11 mouse cellular contexts compared by ENCODE assay signal in the genomic region with DNA sequence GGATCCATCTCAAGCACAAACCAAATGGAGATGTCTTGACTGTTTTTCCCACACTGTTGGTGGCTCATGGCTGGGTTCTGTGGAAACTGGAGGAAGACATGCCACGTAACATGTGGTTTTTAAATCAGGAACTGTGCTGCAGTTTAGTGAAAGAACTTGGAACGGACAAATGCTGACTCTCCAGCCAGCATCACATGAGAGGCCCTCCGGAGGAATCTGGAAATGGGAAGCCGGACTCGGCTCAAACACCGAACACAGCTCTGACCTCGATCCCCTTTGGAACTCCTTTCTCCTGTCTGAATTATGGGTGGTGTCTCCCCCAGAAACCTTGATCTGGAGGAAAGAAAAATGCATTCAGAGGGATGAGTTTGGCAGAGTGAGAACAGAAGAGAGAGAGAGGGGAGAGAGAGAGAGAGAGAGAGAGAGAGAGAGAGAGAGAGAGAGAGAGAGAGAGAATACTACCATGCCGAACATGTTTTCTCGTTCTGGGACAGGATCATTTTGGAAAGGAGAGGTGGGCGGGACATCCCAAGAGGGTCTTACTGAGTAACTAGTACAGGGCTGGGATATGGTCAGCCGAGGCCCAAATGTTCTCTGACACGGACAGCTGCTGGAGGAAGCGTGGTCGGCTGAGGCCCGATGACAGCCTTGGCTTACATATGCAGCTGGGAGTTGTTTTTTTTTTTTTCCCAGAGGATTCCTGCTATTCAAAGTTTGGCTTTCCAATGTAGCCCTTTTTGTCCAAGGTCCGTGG. TPM values are rescaled to one million over a fixed set of nuclear protein-coding genes. Genes with fewer than 3 reads are reported as not detected.
DNase-seq lines count a peak whose midpoint lies in the region; ATAC-seq lines count a peak whose summit lies in the region.
"Had no signal": no experiment of that assay in that cellular context is flagged by ENCODE, and none has a peak within 500 bp of the region (broad histone marks: within the 10 kb centered on the region; RNA-seq: fewer than 3 reads in every experiment).

No protein-coding gene starts in this region.

- H3K36me3 ChIP-seq in lung, embryonic 15.5 days, result no peaks in the 10 kb centered on the region
- no peaks in the 10 kb centered on the region for H3K36me3 ChIP-seq in limb, embryonic 15.5 days

- H3K9me3 ChIP-seq in lung, embryonic 15.5 days, result no peaks in the 10 kb centered on the region
- H3K9me3 ChIP-seq in limb, embryonic 15.5 days, result no peaks in the 10 kb centered on the region
- H3K9me3 ChIP-seq: megakaryocyte, embryonic 14.5 days had no signal

- H3K9ac ChIP-seq in lung, embryonic 15.5 days, result no peak overlapping the region
- no peak overlapping the region for H3K9ac ChIP-seq in limb, embryonic 15.5 days

- no peak overlapping the region for H3K4me2 ChIP-seq in lung, embryonic 15.5 days
- no peak overlapping the region for H3K4me2 ChIP-seq in limb, embryonic 15.5 days

- H3K27me3 ChIP-seq in lung, embryonic 15.5 days, result no peaks in the 10 kb centered on the region
- H3K27me3 ChIP-seq in limb, embryonic 15.5 days, result no peaks in the 10 kb centered on the region

- H3K4me1 ChIP-seq in lung, embryonic 15.5 days, result peaks cover 12% of the 10 kb centered on the region
- H3K4me1 ChIP-seq in limb, embryonic 15.5 days, result peaks cover 33% of the 10 kb centered on the region
- H3K4me1 ChIP-seq: megakaryocyte, embryonic 14.5 days had no signal

- peak; percentile 8 for DNase-seq in adrenal gland, postnatal 10 days
- no peak for DNase-seq in adrenal gland, adult 8-10 months
- no peak for DNase-seq in lung, postnatal 14 days
- DNase-seq in yolk sac, embryonic 10.5 days (ENCODE audit: low spot score), result no peak
- no peak for DNase-seq in right cerebral cortex, postnatal 10 days (ENCODE audit: low spot score in 2 of 2)
- no peak for DNase-seq in left cerebral cortex, adult 11 months (ENCODE audit: low spot score)
- DNase-seq: liver had no signal

- 67% methylated on average over 16 of the region's 16 CpGs for WGBS in lung, embryonic 15.5 days
- WGBS in limb, embryonic 15.5 days, result 65% methylated on average over 16 of the region's 16 CpGs

- H3K4me3 ChIP-seq in lung, embryonic 15.5 days, result no peak overlapping the region
- no peak overlapping the region for H3K4me3 ChIP-seq in limb, embryonic 15.5 days
- H3K4me3 ChIP-seq: megakaryocyte, embryonic 14.5 days had no signal

- peak overlapping the region; percentile 14; the same call in 1 of the 2 replicates for H3K27ac ChIP-seq in lung, embryonic 15.5 days
- peak overlapping the region; percentile 39 for H3K27ac ChIP-seq in limb, embryonic 15.5 days

- no peak; the same call in 1 of the 2 replicates for ATAC-seq in lung, embryonic 15.5 days (ENCODE audit: borderline replicate concordance, extremely low read depth, low FRiP score, low TSS enrichment)
- no peak for ATAC-seq in limb, embryonic 15.5 days (ENCODE audit: insufficient number of reproducible peaks, low FRiP score, low TSS enrichment, low read depth)
- ATAC-seq: forebrain, embryonic 14.5 days had no signal

RNA-seq across cellular contexts. Expression of a gene that starts 53.9 kb away (rescaled TPM):
- total RNA-seq in adrenal gland, postnatal 10 days (2021), result 10 to 100 TPM; 67.0 to 71.7 TPM
- total RNA-seq in adrenal gland, adult 8-10 months (2022), result 100 to 1,000 TPM in 1 of 4 experiments, 10 to 100 TPM in 3; 65.9 to 107 (median 91.5) TPM
- polyA plus RNA-seq in lung, embryonic 15.5 days (2015; fragmentation: Nextera tagmentation; extraction: Ambion mirVana), result 160 and 171 TPM in 2 replicates
- 156 and 160 TPM in 2 replicates for polyA plus RNA-seq in limb, embryonic 15.5 days (2015; fragmentation: Nextera tagmentation; extraction: Ambion mirVana)
